ENCODE assay signal across 21 mouse cellular contexts in genomic region chr9:124099127-124099526, GRCm38 (mm10). TPM values are rescaled to one million over a fixed set of nuclear protein-coding genes. Genes with fewer than 3 reads are reported as not detected.
A peak's percentile ranks its signal among the peaks of the same experiment; 100 is the strongest.
DNase-seq lines count a peak whose midpoint lies in the region; ATAC-seq and TF ChIP-seq lines count a peak whose summit lies in the region.
"Had no signal": no experiment of that assay in that cellular context is flagged by ENCODE, and none has a peak within 500 bp of the region (broad histone marks: within the 10 kb centered on the region; RNA-seq: fewer than 3 reads in every experiment).

No protein-coding gene starts in this region.

- H3K4me1 ChIP-seq in heart, embryonic 12.5 days (replicated peaks): no peaks in the 10 kb centered on the region
- H3K4me1 ChIP-seq: embryonic facial prominence, embryonic 10.5 days; embryonic facial prominence, embryonic 12.5 days; forebrain, embryonic 13.5 days; forebrain, embryonic 15.5 days had no signal

- no peaks in the 10 kb centered on the region for H3K9me3 ChIP-seq in heart, embryonic 12.5 days (replicated peaks)
- H3K9me3 ChIP-seq: embryonic facial prominence, embryonic 10.5 days; embryonic facial prominence, embryonic 12.5 days; forebrain, embryonic 13.5 days; forebrain, embryonic 15.5 days had no signal

- no peak for ATAC-seq in heart, embryonic 12.5 days (ENCODE audit: insufficient number of reproducible peaks, low FRiP score)
- ATAC-seq: activated CD4-positive, CD25-positive, alpha-beta regulatory T cell, adult 4 months; forebrain, embryonic 13.5 days; forebrain, embryonic 15.5 days; forebrain, postnatal 0 days; Patski had no signal

- no peak overlapping the region for H3K9ac ChIP-seq in heart, embryonic 12.5 days
- H3K9ac ChIP-seq: embryonic facial prominence, embryonic 12.5 days; forebrain, embryonic 13.5 days; forebrain, embryonic 15.5 days; forebrain, postnatal 0 days had no signal

- peak; percentile 46 for DNase-seq in 416B (ENCODE audit: low read depth)
- DNase-seq in CD4-positive helper T cell, adult 2 months (ENCODE audit: low read depth, low spot score): peak; percentile 48
- no peak for DNase-seq in heart, postnatal 14 days
- DNase-seq: adrenal gland, adult 8-10 months; adrenal gland, postnatal 14 days; adrenal gland, postnatal 36 days; cerebellum, adult 11-12 months; cerebellum, adult 2 months; cerebellum, adult 9-10 months; cerebellum, postnatal 10 days; cerebellum, postnatal 25 days; forebrain, postnatal 0 days had no signal

- intact Hi-C loops in heart, postnatal 14 days (cut with DNase I): no loop called here

- WGBS in heart, embryonic 12.5 days: 78% methylated on average over 1 of the region's 1 CpGs

- H3K36me3 ChIP-seq in myocyte (ENCODE audit: control insufficient read depth, insufficient read depth): no peaks in the 10 kb centered on the region
- H3K36me3 ChIP-seq in heart, embryonic 12.5 days: no peaks in the 10 kb centered on the region
- H3K36me3 ChIP-seq: embryonic facial prominence, embryonic 10.5 days; embryonic facial prominence, embryonic 12.5 days; forebrain, embryonic 15.5 days had no signal

- H3ac ChIP-seq in myocyte (ENCODE audit: control insufficient read depth, insufficient read length): no peak overlapping the region

- no peak overlapping the region for H3K4me3 ChIP-seq in myocyte
- H3K4me3 ChIP-seq in heart, embryonic 12.5 days: no peak overlapping the region
- H3K4me3 ChIP-seq: embryonic facial prominence, embryonic 10.5 days; embryonic facial prominence, embryonic 12.5 days; forebrain, embryonic 13.5 days; forebrain, embryonic 15.5 days had no signal

- no peak overlapping the region for H3K27ac ChIP-seq in heart, embryonic 12.5 days (ENCODE audit: poor library complexity, severe bottlenecking)
- H3K27ac ChIP-seq: embryonic facial prominence, embryonic 10.5 days; embryonic facial prominence, embryonic 12.5 days; forebrain, embryonic 13.5 days; forebrain, embryonic 15.5 days had no signal

- no peaks in the 10 kb centered on the region for H3K27me3 ChIP-seq in myocyte (ENCODE audit: control insufficient read depth, insufficient read depth, insufficient read length)
- no peaks in the 10 kb centered on the region for H3K27me3 ChIP-seq in heart, embryonic 12.5 days (replicated peaks)
- H3K27me3 ChIP-seq: embryonic facial prominence, embryonic 12.5 days; forebrain, embryonic 13.5 days; forebrain, embryonic 15.5 days; Patski had no signal

- H3K79me2 ChIP-seq in myocyte (ENCODE audit: control insufficient read depth, insufficient read depth): no peaks in the 10 kb centered on the region

- H3K4me2 ChIP-seq in myocyte (ENCODE audit: low read depth): no peak overlapping the region
- H3K4me2 ChIP-seq in heart, embryonic 12.5 days: no peak overlapping the region
- H3K4me2 ChIP-seq: embryonic facial prominence, embryonic 12.5 days; forebrain, embryonic 13.5 days; forebrain, embryonic 15.5 days had no signal

- TF ChIP-seq POLR2A in myocyte (IDR thresholded peaks at IDR 0.05; ENCODE audit: insufficient read length, low read depth): no peak

TF ChIP-seq in myocyte, 11 proteins besides CTCF, POLR2A, EP300 and RAD21:
- TF ChIP-seq CEBPB (IDR thresholded peaks at IDR 0.05; ENCODE audit: insufficient read depth, poor library complexity, severe bottlenecking) (peak; percentile 92), SRF (IDR thresholded peaks at IDR 0.05; ENCODE audit: control insufficient read depth, insufficient read length, low read depth) (no peak), MYOD1 (IDR thresholded peaks at IDR 0.05; ENCODE audit: control insufficient read depth in 1 of 3, insufficient read length in 2 of 3, low read depth in 2 of 3) (peak in 2 of 3 experiments; percentile 5 to 6), E2F4 (IDR thresholded peaks at IDR 0.05; ENCODE audit: insufficient read depth) (no peak)

RNA-seq across cellular contexts. Expression of gene Ccr2, which starts 2.6 kb away (rescaled TPM):
- not detected for polyA plus RNA-seq in myocyte (2012; fragmentation: generic; extraction: Trizol)
- 0.24 and 0.28 TPM in 2 replicates for polyA plus RNA-seq in heart, embryonic 12.5 days (2016; fragmentation: Nextera tagmentation; extraction: Ambion mirVana)
- under 1 TPM; 0.85 to 0.93 TPM for total RNA-seq in heart, postnatal 14 days (2021)
- total RNA-seq: ES-E14 had no signal
- polyA plus RNA-seq: Patski had no signal

RNA-seq across cellular contexts. Expression of gene Ccr5, which starts 22.2 kb away (rescaled TPM):
- not detected for polyA plus RNA-seq in myocyte (2012; fragmentation: generic; extraction: Trizol)
- 0.18 and 0.53 TPM in 2 replicates for polyA plus RNA-seq in heart, embryonic 12.5 days (2016; fragmentation: Nextera tagmentation; extraction: Ambion mirVana)
- total RNA-seq in heart, postnatal 14 days (2021): 1 to 10 TPM in 1 of 2 experiments, under 1 TPM in 1; 0.66 to 2.0 TPM
- total RNA-seq: ES-E14 had no signal
- polyA plus RNA-seq: Patski had no signal

Comparison
In these comparisons a context has a peak if more than half of its experiments do, and no peak if none do; other contexts are left out.
1. DNase-seq: peak in 416B (single experiment) and CD4-positive helper T cell, adult 2 months (single experiment); none in heart, postnatal 14 days (0 of 2).